Mouse (Mus musculus) urinary bladder, postnatal 10 days (tissue): ENCODE measurements around the gene Il16.

Source experiments
- DNase-seq: peaks from one replicate; pipeline ENCODE4 v3.0.0; 2022; ENCODE audit warnings: low spot score

Il16 gene

GRCm38 (mm10) chr7:83604180-83604944 is 141.2 kb downstream of the Il16 start:
- no peak for DNase-seq

- DNase-seq, result no peak
Measured at GRCm38 (mm10) chr7:83599913-83600286, 145.6 kb downstream of the Il16 start.

GRCm38 (mm10) chr7:83598997-83599912 is 146.3 kb downstream of the Il16 start:
- DNase-seq, result no peak

GRCm38 (mm10) chr7:83597063-83597462 is 148.5 kb downstream of the Il16 start:
- DNase-seq, result no peak

GRCm38 (mm10) chr7:83594056-83594455 is 151.5 kb downstream of the Il16 start:
- DNase-seq, result no peak
